Mouse (Mus musculus): ENCODE measurements at regions not wholly inside any gene's neighbourhood (a gene's known extent, or its start where the extent isn't known, plus 50 kb on each side); places are given as distances from the start of the nearest gene placed in this dataset.
"Not testable (repeated sequence)": the region's sequence is repeated elsewhere in the genome, so short reads cannot be mapped to it uniquely, and the experiment has no call there.

GRCm38 (mm10) chr2:171588158-171588557, 455.1 kb downstream of the Cbln4 start:
- no peak for DNase-seq (ENCODE audit: low spot score)

DNA sequence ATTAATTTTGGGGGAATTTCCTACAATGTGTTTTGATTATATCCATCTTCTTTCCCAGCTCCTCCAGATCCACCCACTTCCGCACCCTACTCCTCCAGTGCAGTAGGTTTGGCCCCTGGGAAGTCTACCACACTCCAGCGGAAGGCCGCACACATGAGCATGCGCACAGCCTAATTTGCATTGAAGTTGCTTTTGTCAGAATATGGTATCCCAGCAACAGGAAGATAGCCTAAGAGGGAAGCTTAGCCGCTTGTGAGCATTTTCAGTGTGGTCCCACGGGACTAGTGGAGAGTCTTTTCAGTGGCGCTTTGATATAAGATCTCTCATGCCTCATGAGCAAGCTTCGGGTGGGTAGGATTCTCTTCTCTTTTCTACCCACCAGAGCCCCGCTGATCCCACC, 455.6 kb downstream of the Cbln4 start:
- DNase-seq (ENCODE audit: low spot score) = no peak

DNA sequence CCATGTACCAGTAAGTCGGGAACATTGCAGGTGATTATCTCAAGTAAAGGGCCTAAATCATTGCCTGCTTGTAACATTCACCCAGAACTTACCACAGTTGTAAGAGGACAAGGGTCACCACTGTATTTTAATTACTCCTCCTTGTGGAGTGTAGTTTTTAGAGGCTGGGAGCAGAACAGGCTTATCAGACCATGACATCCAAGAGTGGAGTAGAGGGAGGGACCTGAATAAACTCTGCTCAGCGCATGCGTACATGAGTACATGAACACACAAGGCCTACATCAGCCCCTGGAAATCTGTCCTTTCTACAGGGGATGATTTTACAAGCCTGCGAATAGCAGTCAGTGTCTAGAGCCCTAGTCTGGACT, 456.4 kb downstream of the Cbln4 start:
- DNase-seq (ENCODE audit: low spot score) = no peak

GRCm38 (mm10) chr2:171586217-171586852, 456.9 kb downstream of the Cbln4 start:
- DNase-seq (ENCODE audit: low spot score) = no peak

GRCm38 (mm10) chr2:171574360-171574759, 468.9 kb downstream of the Cbln4 start:
- no peak for DNase-seq (ENCODE audit: low spot score)

DNA sequence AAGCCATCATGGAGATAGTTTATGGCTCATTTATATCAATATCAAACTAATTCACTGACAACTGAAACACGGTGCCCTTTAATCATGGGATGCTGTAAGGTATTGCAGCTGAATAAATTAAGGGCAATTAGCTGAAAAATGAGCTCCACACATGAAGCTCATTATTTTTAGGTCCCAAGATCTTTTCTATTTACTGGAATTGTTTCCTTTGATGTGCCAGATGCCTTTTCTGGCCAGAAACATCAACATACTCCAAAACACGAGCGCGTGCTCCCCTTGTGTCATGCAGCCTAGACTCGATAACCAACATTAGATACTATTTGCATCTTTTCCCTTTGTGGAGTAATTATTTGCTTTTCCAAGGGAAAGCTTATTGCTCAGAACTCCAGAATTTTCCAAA, 480.6 kb downstream of the Cbln4 start:
- no peak for DNase-seq (ENCODE audit: low spot score)

DNA sequence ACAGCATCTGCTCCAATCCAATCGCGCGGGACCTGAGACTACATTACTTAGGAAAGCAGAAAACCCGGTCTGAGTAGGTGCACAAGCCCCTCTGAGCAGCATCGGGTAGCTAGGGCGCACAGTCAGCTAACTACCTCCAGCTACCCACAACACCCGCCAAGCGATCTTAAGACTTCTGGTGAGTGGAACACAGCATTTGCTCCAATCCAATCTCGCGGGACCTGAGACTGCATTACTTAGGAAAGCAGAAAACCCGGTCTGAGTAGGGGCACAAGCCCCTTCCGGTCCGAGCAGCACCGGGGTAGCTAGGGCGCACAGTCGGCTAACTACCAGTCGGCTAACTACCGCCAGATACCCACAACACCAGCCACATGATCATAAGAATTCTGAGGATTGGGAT, 500.5 kb downstream of the Cbln4 start:
- DNase-seq (ENCODE audit: low spot score) = not testable (repeated sequence)

DNA sequence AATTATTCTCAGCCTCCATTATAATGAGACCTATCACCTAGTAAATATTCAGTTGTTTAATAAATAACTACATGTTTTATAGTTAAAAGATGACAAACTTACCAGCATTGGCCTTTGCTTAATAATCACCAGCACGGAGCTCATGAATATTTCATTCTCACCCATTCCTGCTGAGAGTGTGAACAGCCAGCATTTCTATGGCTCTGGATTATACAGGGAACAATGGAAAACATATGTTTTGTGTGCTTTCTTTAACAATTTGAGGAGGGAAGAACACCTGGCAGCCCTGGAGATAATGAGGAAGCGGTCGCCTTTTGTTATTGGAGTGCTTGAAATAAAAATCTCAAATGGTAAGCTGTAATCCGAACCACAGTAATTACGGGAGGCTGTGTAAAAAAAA, 528.4 kb downstream of the Cbln4 start:
- DNase-seq (ENCODE audit: low spot score) = no peak

DNA sequence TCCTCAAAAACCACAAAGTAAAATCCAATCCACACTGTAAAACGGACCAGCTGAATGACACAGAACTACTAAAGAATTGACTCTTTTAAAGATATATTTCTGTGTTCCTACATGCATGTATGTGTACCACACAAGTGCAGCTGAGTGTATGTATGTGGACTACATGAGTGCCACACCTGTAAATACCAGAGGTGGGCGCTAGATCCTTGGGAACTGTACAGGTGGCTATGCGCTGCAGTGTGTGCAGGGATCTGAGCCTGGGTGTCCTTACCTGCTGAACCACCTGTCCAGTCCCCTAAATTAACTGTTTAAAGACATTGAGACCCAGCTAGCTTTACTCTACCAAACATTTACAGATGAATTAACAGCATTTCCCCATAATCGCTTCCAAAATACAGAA, 546.6 kb downstream of the Cbln4 start:
- DNase-seq (ENCODE audit: low spot score) = no peak

GRCm38 (mm10) chr2:171493741-171494140, 549.5 kb downstream of the Cbln4 start:
- peak; percentile 12 for DNase-seq (ENCODE audit: low spot score)

DNA sequence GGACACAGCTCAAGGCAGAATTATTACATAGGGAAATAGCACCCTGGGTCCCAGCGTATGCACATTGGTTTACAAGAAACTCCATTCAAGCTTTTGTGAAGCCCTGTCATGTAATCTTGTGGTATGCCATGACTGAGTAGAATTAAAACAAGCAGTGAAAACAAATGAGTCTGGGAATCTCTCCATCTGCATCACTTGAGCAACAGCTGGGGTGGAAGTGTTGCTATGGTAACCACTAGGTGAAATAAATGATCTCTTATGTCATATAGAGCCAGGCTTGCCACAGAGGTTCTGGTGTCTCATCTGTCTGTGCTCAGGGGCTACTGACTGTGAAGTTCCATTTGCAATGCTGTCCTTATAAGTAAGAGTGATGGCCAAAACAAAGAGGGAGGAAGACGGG, 556.0 kb downstream of the Cbln4 start:
- no peak for DNase-seq (ENCODE audit: low spot score)

- DNase-seq (ENCODE audit: low spot score) = no peak
These were observed 590.0 kb downstream of the Cbln4 start for GRCm38 (mm10) chr2:171453241-171453640.

DNA sequence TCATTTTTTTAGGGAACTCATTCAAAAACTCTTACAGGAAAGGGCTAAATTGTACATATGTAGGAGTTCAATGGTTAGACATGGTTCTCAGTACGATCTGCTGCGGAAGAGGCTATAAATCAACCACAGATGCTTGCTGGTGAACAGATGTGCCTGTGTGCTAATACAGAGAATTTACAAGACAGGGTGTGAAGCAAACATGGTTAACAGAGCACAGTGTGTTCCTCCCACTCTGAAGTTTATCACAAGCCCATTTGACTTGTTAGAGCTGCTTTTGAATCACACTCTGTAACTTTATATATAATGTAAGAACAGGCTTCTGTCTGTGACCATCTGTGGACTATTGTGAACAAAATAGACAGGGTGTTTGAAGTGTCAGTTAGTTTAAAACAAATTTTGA, 637.2 kb downstream of the Cbln4 start:
- DNase-seq (ENCODE audit: low spot score) = no peak

DNA sequence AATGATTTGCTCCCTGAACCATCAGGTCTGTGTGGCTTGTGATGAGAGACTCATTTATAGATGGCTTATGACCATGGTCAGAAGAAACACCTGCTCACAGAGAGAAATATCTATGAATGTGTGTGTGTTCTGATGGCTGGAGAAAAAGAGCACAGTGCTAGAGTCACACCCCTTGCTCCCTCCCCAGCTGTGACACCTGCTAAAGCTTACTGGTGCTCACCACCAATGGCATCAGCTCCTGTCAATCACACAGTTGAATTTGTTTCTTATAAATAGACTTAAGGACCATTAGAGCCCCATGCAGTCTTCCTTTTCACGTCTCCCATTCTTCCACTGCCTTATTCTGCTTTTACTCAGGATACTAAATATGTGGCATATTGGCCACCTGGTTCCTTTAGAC, 654.3 kb downstream of the Cbln4 start:
- DNase-seq (ENCODE audit: low spot score) = no peak

DNA sequence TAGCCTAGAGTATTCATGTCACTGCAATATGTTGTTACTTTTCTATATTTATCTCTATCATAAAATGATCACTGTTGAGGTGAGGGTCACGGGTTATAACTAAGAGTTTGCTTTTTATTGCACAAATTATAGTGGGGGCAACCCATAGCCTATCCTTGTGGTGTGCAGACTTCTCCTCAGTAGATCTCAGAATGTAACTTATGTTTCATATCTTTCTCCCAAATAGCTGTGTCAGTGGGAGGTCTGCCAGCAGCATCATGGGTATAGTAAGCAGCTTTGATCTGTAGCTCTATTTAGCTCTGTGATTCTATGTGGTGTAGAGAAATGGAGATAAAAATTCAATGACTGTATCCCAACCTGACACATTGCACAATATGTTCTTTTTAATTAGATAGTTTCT, 641.9 kb downstream of the Dok5 start:
- DNase-seq (ENCODE audit: low spot score) = no peak

DNA sequence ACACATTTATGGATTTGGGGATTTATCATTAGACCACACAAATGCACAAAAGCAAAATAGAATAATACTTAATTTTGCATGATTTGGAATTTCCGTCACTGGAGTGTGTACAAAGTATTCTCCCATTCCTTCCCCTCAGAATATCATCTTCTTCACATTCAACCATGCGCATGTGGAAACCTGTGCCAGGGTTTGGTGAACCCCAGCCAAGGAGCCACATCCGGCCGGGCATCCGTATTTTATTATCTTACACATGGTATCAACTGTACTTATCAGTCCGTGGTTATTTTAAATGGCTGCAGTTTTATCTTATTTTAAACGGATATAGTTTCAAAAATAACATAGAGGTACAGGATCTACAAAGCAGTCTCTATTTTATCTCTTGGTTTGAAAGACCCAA, 641.4 kb downstream of the Dok5 start:
- DNase-seq (ENCODE audit: low spot score) = no peak

DNA sequence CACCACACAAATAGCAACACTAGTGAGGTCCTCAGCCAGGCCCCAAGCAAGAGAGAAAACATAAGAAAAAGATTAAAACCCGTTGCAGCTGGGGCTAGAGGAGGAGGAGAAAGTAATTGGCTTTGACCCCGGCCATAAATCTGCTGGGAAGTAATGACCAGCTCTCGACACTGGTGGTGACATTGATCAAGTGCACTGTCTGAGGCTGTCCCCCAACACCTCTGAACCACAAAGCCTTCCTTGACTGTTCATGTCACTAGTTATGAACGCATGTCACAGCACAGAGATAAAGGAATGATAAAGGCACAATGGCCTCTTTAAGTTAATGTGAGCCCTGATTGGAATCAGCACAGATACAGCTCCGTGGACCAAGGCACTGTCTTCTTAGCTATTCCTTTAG, 640.1 kb downstream of the Dok5 start:
- DNase-seq (ENCODE audit: low spot score) = no peak

- DNase-seq (ENCODE audit: low spot score) = no peak
These were observed 633.9 kb downstream of the Dok5 start for GRCm38 (mm10) chr2:171365553-171365952.

DNA sequence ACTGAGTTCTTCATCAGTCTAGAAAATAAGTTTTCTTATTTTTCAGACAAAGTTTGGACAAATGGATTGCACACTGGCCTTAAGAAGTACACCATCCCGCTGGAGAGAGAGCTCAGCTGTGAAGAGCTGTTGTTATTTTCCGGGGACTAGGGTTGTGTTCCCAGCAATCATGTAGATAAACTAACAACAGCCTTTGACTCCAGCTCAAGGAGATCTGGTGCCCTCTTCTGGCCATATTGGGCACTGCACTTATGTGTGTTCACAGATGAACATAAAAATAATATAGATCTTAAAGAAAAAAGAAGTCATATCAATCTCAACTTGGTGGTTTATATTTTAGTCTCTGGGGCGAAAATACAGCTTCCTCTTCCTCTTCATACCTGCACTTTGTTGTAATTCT, 633.0 kb downstream of the Dok5 start:
- DNase-seq (ENCODE audit: low spot score) = no peak

- DNase-seq (ENCODE audit: low spot score) = no peak
These were observed 631.8 kb downstream of the Dok5 start for GRCm38 (mm10) chr2:171363381-171363780.

DNA sequence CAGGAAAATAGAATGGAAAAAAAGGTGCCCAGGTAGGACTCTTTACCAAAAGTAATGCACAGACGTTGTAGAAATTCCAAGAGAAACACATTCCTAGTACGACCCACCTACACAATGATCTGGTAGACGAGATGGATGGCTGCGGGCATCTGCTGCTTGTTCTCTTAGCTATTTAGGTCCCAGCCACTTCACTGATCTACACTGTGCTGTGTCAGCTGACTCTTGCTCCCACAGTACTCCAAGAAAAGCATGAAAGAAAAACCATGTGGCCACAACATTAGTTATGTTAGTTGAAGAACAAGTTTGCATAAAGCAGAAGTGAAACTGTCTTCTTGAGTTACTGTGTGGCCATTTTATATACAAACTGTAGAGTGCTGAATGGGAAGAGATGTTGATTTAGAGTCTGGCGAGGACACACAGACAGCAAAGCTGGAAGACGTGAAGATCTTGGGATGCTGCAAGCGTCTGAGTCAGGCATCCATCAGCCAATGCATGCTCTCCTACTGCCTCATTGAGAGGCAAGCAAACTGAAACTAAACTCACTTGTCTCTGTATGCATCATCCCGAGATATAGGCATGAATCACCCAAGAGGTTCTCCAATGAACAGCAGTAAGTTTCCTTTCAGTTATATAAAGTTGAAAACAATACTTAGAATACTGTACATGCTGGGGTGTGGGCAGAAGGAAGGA, 626.6 kb downstream of the Dok5 start:
- DNase-seq (ENCODE audit: low spot score) = no peak

DNA sequence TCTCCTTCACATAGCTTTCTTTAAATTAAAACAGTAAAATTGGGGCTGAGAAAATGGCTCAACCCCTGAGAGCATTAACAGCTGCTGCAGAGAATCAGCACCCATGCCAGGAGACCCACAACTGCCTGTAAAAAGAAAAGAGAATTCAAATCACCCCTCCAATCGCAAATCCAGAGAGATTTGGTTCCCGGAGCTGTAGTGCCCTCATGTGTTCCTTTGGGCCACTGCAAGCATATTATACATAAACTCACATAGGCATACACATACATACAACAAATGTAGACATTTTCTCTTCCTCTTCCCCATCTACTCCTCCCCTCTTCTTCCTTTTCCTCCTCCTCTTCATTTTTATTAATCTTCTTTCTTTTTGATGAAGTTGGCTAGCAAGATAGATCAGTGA, 616.5 kb downstream of the Dok5 start:
- DNase-seq (ENCODE audit: low spot score) = no peak

DNA sequence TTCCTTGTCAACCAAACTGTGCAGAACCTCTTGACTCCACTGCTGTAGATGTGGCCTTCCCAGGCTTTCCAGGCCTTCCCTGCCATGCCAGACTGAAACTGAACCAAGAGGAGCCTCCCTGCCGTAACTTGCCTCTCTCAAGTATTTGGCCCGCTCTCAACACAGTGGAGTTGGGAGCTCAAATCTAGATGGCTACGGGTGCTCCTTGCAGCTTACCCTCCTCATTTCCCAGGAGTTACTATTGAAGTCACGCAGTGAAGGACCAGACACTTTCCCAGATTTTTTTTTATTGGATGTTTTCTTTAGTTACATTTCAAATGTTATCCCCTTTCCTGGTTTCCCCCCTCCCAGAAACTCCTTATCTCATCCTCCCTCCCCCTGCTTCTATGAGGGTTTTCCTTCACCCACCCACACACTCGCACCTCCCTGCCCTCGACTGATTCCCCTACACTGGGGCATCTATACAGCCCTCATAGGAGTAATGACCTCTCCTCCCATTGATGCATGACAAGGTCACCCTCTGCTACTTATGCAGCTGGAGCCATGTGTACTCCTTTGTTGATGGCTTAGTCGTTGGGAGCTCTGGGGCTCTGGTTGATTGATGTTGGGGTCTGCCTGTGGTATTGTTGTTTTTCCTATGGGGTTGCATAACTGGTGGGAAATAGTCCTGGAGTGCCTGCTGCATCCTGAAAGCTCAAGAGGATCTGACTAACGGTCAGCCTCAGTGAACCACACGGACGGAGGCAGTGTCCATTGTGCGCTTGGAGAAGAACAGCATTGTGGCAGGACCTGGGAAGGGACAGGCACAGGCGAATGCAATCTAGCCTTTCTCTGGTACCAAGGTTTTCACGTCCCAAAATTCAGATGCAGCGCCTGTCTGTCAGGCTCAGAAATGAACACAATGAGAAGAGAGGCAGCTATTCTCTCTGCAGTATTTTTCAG, 602.5 kb downstream of the Dok5 start:
- DNase-seq (ENCODE audit: low spot score) = no peak
